Mouse (Mus musculus) small intestine, adult 2 months (tissue): ENCODE data around the gene Tbcc.

Source experiments
- CTCF ChIP-seq: fragments of 200-500 bp; IDR thresholded peaks from 2 replicates; pipeline ENCODE4 v1.5.1; 2012; ENCODE audit warnings: low read depth, mild to moderate bottlenecking, control low read depth, inconsistent platforms, low read length, moderate library complexity, mixed read lengths; ENCODE audit not compliant: insufficient replicate concordance, insufficient read length; ENCODE audit errors: extremely low read depth
- POLR2A ChIP-seq: fragments of 200-500 bp; IDR thresholded peaks from 2 replicates; pipeline ENCODE4 v1.6.1; 2012; ENCODE audit warnings: low read depth, mild to moderate bottlenecking, control low read depth, inconsistent platforms, low read length, moderate library complexity

DNA sequence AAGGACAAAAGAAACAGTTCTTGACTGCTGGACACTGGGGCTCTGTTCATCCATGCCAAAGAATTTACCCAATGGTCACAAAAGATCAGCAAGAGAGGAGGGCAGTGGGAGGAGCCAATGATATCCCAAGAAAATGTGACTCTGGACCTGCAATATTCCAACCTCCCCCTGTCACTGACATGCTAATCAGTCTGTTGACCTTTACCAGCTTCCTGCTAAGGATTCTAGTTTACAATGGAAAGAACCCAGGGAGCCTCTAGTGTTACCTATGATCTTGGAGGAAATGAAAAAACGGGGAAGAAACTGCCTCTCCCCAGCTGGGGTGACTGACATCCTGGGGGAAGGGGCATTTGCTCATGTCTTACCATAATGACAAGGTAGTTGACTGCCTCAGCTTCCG is 10.5 kb downstream of the Tbcc start:
- TF ChIP-seq CTCF (no peak), POLR2A (no peak)
